Mouse (Mus musculus) adrenal gland, adult 18-20 months (tissue): ENCODE results near the gene Hist1h1d. TPM values are rescaled to one million over a fixed set of nuclear protein-coding genes. Genes with fewer than 3 reads are reported as not detected.
"Not testable (repeated sequence)": the region's sequence is repeated elsewhere in the genome, so short reads cannot be mapped to it uniquely, and the experiment has no call there.

Experiments
- DNase-seq, 2 experiments: peaks; one replicate each; pipeline ENCODE4 v3.0.0; 2021 to 2022; ENCODE audit warnings: low spot score in 2 of 2
- total RNA-seq, 2 experiments: library from RNA; stranded (reverse); gene quantifications; 1 replicate in 1 of 2; 2 replicates in 1 of 2; pipeline ENCODE4 v1.2.3; 2021

Hist1h1d gene
- total RNA-seq, 2 experiments from 2014 or later = 1.5 to 1.6 TPM

DNA sequence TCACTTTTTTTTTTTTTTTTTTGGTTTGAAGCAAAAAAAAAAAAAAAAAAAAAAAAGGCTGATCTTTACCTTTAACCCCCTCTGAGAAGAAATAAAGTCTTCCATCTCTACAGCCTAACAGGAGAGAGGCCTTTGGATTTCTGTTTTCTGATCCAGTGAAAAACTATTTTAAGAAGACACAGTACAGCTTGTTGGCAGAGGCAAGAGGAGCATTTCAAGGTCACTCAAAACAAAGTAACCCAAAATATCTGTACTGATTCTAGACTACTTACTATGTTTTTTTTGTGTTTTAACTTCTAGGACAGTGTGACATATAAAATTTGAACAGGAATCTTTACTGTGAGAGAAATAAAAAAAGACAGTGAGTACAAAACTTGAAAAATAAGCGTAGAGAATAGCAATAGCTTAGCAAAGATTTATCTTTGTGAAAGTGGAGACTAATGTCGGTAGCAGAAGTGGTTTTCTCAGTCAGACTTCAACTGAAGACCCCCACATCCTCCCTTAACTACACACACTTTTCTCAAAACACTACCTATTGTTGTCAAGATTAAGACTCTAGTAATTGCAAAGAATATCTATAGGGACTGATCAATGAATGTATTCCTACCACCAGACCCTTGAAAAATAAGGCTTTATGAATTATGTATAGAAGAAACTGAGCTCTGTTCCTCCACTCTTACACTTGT is 23.4 kb upstream of the Hist1h1d start:
- no peak for DNase-seq

DNA sequence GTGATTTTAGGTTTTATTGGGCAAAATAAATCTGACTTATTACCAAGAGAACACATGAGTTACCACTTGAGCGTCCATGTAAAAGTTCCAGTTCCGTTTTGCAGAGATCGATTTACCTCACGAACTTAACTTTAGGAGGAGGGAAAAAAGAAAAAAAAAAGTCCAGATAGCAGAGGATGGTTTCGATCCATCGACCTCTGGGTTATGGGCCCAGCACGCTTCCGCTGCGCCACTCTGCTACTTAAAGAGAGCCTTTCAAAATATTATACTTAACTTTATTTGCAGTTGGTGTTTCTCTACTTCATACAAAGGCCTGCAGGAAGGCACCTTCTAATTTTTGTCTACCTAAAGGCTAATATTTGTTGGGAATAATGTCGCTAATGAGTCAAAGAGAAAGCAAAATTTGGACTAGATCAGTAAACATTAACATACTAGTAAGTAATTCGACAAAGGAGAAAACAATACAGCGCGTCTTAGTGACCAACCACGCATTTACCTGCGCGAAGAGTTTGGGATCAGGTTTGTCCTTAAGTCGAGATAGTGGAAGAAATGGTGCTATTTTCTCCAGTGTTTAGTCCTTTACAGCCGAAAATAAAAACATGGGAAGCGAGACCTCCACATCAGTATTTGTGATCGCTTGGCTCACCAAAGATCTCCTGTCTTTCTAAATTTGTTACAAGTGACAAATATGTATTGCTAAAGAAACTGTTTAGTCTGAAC is 22.7 kb upstream of the Hist1h1d start:
- DNase-seq = peak; percentile 51 to 71

DNA sequence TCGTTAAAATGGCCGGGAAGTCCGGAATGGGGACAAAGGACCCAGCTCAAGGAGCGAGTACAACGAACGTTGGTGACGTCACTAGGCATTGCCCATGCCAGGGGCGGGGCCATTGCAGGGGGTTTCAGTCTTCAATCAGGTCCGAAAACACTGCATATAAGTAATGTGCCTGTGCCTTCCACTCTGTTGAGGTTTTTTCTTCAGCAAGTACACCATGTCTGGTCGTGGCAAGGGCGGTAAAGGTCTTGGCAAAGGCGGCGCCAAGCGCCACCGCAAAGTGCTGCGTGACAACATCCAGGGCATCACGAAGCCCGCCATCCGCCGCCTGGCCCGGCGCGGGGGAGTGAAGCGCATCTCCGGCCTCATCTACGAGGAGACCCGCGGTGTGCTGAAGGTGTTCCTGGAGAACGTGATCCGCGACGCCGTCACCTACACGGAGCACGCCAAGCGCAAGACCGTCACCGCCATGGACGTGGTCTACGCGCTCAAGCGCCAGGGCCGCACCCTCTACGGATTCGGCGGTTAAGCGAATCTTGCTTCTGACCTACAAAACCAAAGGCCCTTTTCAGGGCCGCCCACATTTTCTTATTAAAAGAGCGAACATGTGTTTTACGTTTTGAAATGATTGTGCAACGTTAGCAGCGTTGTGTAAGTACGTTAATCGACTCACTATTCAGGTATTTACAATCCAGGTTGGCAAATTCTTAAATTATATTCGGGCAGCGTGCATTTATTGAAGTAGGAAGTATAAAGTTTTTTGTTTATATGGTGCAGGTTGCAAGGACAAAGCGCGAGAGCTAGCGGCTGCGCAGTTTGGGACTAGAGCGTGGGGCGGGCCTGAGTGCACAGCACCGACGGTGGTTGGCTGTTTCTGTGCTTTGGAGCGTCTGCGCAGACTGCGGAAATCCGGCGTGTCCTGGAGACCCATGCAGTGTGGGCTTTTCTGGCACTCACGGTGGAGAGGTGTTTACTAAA is 21.9 kb upstream of the Hist1h1d start, which contains the start of gene Hist1h4h:
Gene Hist1h4h, plus strand, starts transcription at position 150 of the 975 bp plus-strand sequence.
- peak; percentile 87 to 94 for DNase-seq

DNA sequence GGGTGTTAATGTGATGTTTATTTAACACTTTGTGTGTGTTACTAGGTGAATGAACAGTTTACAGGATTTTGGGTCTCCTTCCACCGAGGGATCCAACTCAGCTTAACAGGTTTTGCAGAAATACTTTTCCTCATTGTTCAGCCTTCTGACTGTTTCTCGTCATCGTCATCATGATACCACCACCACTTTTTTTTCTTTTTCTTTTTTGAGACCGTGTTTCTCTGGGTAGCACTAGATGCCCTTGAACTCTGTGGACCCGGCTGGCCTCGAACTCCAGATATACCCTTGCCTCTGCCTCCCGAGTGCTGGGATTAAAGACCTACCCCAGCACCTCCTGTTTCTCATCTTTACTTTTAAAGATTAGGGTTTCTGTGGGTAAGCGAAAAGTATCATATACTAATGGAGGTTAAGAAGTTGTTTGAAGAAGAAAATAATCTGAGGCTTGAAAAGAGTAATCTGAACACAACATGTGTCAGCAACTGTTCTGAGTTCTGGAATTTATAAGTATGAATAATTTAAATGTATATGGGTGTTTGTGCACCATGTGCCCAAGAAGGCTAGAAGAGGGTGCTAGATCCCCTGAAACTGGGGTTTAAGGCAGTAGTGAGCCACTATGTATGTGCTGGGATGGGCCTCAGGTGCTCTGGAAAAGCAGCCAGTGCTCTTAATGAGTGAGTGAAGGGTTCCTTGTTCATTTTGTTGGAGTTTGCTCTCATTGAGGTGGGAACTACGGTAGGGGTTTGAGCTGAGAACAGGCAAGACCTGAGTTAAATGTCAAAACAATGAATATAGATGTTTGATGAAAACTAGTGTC is 20.6 kb upstream of the Hist1h1d start:
- DNase-seq = no peak

DNA sequence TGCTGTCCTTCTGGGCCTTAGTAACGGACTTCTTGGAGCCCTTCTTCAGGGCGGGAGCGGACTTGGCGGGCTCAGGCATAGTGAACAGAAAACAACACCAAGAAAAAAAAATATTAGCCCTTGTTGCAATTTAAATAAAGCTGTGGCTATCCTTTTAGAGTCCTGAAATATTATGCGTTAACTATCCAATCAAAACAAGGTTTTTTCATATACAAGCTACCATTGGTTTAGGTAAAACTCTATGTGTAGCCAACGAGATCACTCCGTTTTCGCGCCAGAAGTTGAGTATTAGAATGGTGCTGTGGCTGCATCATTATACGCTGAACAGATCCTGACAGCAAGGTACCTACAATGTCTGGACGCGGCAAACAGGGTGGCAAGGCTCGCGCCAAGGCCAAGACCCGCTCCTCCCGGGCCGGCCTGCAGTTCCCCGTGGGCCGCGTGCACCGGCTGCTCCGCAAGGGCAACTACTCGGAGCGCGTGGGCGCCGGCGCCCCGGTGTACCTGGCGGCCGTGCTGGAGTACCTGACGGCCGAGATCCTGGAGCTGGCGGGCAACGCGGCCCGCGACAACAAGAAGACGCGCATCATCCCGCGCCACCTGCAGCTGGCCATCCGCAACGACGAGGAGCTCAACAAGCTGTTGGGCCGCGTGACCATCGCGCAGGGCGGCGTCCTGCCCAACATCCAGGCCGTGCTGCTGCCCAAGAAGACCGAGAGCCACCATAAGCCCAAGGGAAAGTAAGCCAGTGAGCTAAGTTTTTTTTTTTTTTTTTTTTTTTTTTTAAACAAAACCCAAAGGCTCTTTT is 19.3 kb upstream of the Hist1h1d start, which contains the start of gene Hist1h2af:
Gene Hist1h2af, plus strand, starts transcription at position 347 of the 808 bp plus-strand sequence.
- not testable (repeated sequence) for DNase-seq

DNA sequence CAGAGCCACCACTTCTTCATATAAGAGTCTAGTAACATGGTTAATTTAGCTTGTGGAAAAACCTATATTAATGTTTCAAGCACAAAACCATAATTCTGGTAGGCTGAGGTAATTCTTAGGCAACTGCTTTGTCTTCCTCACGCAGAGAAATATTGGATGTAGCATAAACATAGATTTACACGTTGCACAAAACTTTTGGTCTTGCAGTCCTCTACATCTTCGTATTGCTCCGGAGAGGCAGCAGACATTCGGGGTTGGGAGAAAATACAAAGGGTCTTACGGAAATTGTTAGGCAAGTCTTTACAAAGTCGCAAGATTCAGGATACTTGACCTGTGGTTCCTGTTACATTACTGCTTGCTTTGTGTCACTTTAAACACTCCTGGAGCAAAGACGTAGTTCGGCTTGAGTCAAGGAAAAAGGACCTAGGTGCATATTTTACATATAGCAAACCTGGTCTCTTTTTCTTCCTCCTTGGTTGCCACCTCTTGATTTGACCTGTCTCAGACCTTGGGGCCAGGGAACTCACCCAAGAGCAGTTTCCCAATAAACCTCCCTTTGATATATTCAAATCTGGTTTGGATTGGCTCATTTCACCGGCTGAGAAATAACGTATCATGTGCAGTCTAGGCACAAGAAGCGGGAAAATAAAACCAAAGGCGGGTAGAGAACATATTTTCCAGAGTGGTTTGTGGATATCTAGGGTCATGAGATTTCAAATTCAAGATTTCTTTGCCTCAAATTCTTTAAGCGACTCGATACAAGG is 18.5 kb upstream of the Hist1h1d start:
- DNase-seq = no peak

DNA sequence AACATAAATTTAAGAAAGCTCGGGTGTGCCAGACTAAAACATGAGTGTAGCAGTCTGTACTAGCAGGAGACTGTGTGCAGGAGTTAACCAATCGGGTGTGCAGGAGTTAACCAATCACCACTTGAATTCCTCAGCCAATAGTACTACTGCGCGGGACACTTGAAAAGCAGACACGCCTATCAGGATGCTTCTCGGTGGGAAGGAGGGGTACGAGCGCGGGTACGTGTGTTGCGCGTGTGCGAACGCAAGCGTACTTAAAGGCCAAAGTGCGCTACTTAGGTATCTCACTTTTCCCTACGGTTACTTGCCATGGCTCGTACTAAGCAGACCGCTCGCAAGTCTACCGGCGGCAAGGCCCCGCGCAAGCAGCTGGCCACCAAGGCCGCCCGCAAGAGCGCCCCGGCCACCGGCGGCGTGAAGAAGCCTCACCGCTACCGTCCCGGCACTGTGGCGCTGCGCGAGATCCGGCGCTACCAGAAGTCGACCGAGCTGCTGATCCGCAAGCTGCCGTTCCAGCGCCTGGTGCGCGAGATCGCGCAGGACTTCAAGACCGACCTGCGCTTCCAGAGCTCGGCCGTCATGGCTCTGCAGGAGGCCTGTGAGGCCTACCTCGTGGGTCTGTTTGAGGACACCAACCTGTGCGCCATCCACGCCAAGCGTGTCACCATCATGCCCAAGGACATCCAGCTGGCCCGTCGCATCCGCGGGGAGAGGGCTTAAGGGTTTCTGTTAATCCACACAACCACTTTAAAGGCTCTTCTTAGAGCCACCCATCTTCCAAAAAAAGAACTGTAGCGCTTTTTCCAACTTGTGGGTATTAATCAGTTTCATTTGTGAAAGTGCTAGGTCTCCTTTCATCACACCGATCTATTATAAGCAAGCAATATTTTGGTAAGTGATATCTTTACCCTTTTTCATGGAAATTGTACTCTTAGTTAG is 17.7 kb upstream of the Hist1h1d start, which contains the start of gene Hist1h3g:
Gene Hist1h3g, plus strand, starts transcription at position 286 of the 939 bp plus-strand sequence.
- peak; percentile 70 to 72 for DNase-seq

DNA sequence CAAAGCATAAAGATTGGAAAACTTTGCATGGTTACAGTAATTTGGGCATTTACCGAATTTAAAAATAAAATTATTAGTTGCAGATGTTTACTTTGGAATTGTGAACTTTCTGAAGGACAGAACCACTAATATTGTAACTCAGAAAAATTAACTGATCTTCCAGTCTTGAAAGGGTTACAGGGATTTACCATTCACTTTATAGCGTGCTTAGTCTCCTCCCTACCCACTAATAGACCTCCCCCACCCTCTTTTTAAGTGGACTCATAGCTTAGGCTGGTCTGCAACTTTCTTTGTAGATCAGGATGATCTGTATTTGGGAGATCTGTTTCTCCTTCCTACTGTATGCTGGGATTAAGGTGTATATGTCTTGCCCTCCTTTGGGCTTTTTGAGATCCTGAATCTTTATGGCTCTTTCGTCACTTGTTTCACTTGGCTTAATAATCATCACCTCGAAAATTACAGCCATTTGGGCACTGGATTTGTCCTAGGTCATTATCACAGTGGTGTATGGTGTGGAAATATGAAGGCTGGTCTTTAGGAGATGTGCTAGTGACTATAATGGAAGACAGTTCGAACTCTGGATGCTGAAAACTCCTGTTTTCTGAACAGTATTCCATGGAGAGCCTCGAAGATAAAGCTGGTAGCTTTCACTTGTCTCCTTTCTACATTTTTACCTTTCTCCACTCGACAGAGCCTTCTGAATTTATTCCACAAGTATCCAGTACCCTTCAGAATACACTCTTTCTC is 16.8 kb upstream of the Hist1h1d start:
- no peak for DNase-seq

DNA sequence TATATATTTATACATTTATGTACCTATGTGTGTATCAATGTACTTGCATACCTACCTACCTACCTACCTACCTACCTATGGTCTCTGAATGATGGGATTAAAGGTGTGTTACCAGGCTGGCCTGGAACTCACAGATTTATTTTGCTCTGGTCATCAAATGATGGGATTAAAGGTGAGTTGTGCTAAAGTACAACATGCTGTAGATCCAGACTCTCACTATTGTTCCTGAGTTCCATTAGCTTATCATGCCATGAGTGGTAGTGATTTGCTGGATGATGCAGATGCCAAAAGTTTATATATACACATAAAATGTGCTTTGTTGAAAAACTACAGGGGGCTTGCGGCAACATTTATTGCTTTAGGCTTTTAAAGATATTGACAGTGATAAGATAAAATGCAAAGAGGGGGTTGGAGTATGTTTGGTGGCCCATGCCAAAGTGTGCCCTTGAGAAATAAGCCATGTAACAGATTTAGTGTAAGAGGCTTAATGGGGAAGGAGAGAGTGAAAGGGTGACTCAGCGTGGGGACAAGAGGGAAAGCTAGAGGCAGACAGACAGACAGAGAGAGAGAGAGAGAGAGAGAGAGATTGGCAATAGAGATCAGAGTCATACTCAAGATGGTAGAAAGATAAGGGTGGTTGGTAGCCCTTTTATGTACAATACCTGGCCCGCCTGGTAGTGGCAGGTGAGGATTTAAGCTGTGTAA is 15.9 kb upstream of the Hist1h1d start:
- no peak for DNase-seq

DNA sequence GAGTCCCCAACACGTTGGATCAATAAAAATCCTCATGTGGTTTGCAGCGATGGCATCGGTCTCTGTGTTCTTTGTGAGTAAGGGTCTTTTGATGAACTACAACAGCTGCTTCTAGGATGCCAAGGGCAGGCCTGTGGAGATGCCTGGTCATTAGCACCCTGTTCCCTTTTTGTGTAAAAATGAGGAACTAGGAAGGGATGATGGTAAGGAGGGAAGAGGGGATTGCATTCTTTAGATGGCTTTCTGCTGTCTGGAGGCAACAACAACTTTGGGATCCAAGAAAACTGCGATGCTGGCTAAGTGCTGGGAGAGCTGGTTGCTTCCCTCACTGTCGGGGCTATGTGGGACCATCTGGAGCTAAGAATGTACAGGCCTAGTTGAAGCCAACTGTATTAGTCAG is 14.8 kb upstream of the Hist1h1d start:
- DNase-seq = no peak

DNA sequence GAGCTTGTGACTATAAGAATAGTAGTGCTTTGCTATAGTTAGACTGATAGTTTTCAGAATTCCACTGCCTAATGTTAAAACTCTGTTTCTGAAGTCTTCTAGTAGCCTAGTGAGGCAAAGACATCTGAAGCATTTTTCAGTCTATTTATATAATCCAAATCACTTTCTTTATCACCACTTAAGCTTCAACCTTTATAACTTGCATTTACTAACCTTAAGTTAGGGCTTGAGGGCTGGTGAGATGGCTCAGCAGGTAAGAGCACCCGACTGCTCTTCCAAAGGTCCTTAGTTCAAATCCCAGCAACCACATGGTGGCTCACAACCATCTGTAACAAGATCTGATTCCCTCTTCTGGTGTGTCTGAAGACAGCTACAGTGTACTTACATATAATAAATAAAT is 13.2 kb upstream of the Hist1h1d start:
- not testable (repeated sequence) for DNase-seq

DNA sequence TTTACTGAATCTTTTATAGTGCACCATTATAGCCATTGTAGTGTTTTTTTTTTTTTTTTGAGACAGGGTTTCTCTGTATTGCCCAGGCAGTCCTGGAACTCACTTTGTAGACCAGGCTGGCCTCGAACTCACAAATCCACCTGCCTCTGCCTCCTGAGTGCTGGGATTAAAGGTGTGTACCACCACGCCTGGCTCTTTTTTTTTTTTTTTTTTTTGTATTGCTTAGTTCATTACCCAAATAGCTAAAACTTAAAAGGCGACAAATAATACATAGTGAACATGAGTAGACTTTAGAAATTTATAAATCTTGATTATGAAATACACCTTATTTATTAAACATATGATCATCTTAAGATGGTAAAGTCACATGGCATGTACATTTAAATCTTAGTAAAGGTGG is 11.6 kb upstream of the Hist1h1d start:
- no peak for DNase-seq

DNA sequence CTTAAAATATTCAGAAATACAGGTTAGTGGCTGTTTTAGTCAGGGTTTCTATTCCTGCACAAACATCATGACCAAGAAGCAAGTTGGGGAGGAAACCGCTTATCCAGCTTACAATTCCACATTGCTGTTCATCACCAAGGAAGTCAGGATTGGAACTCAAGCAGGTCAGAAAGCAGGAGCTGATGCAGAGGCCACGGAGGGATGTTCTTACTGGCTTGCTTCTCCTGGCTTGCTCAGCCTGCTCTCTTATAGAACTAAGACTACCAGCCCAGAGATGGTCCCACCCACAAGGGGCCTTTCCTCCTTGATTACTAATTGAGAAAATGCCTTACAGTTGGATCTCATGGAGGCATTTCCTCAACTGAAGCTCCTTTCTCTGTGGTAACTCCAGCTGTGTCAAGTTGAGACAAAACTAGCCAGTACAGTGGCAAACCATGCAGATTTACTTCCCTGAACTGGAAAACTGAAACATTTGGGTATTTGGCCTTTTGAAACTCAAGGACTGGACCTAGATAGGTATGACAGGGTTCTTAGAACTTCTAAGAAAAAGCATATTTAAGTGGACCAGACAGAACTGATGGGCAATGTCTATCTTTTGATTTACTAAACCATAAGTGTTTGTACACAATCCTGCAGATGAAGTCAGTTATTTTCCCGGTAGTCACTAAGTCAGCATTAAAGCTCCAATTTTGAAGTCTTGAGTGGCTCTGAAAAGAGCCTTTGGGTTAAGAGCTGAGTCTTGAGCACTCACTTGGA is 10.7 kb upstream of the Hist1h1d start:
- not testable (repeated sequence) for DNase-seq

DNA sequence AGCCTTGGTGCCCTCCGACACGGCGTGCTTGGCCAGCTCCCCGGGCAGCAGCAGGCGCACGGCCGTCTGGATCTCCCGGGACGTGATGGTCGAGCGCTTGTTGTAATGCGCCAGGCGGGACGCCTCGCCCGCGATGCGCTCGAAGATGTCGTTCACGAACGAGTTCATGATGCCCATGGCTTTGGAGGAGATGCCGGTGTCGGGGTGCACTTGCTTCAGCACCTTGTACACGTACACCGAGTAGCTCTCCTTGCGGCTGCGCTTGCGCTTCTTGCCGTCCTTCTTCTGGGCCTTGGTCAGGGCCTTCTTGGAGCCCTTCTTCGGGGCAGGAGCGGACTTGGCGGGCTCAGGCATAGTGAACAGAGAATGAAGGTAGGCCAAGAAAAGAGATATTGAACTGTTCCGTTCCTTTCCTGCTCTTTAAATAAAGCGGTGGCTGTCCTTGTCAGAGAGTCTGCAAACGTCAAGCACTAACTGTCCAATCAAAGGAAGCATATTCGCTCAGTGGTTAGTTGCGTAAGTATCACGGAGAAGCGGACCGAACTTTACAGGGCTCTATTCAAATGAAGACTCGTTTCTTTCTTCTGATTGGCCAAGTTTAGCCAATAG is 10.0 kb upstream of the Hist1h1d start, which contains the start of gene Hist1h2bh:
Gene Hist1h2bh, minus strand, starts transcription at position 394 of the 609 bp plus-strand sequence.
- peak; percentile 39 to 56 for DNase-seq
